Mouse (Mus musculus): ENCODE data around the gene Slc16a4. TPM values are rescaled to one million over a fixed set of nuclear protein-coding genes. Genes with fewer than 3 reads are reported as not detected.
A peak's percentile ranks its signal among the peaks of the same experiment; 100 is the strongest.
"Not testable (repeated sequence)": the region's sequence is repeated elsewhere in the genome, so short reads cannot be mapped to it uniquely, and the experiment has no call there.

Gene Slc16a4
- polyA plus RNA-seq, 1 experiment from 2014 or later, result 1.9 TPM

DNA sequence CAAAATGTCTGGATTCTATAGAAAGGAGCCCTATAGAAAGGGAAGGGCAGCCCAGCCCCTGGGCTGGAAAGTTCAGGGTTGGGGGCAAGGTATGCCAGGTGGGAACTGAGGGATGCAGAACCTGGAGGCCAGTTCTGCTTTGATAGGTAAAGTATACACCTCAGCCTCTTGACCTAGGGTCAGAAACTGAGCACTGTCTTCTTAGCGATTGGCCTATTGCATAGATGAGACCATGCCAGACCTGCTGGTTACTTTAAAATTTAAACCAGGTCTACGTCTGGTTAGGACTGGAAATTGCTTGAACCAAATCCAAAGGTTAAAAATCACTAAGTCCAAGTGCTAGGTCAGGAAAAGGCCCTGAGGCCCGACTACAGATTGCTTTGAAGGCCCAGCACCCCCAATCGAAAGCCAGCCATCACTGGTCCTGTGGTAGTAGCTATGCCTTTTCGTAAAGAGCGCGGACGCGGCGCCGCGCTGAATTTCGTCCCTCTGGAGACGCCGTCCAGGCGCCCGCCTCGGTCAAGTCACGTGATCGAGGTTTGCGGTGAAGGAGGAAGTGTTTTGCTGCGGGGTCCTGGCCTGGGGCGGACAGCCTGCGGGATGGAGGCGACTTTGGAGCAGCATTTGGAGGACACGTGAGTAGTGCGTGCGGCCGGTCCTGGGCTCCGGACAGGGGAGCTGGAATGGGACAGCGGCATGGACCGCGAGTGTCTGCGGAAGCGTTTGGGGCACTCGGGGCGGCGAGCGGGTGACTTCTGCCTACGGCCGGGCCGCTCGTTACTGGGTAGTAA, 12.4 kb upstream of the Slc16a4 start, which contains the start of gene Lamtor5:
Gene Lamtor5, plus strand, starts transcription at position 380 of the 791 bp plus-strand sequence.
- 3% methylated on average over 43 of the region's 43 CpGs for WGBS
- H3K4me2 ChIP-seq, result peak within 1 kb of the TSS; percentile 77
- H3K9ac ChIP-seq (ENCODE audit: low read depth, low read length), result peak within 1 kb of the TSS; percentile 65
- H3K27me3 ChIP-seq (replicated peaks; ENCODE audit: control insufficient read depth, insufficient read depth, low read length), result no peaks in the 10 kb centered on the region
- H3K4me3 ChIP-seq (ENCODE audit: low read depth, low read length), result peak within 1 kb of the TSS; percentile 66
- no peak within 1 kb of the TSS for H3K27ac ChIP-seq (ENCODE audit: low read depth, low read length)
- peaks cover 8% of the 10 kb centered on the region for H3K36me3 ChIP-seq (ENCODE audit: control insufficient read depth, insufficient read depth, low read length)
- H3K9me3 ChIP-seq (ENCODE audit: control insufficient read depth, low read length), result no peaks in the 10 kb centered on the region
- H3K4me1 ChIP-seq (replicated peaks; ENCODE audit: control insufficient read depth, insufficient read depth, low read length), result peaks cover 7% of the 10 kb centered on the region
- ATAC-seq (replicated peaks; ENCODE audit: low FRiP score) (peak; percentile 85), DNase-seq (ENCODE audit: low spot score) (peak; percentile 88)

DNA sequence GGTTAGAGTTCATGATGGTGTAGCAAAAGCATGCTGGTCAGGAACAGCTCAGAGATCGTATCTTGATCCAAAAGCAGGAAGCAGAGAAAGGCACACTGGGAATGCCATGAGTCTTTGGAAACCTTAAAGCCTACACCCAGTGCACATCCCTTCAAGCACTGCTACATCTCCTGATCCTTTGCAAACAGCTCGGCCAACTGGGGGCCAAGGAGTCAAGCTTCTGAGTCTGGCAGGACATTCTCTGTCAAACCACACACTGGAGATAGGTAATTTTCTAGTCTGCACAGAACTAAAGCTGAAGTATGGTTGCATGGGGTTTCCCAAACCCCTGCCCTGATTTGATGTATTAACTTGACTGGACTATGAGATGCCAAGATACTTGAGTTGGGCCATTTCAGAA, 4.9 kb upstream of the Slc16a4 start:
- 75% methylated on average over 2 of the region's 2 CpGs for WGBS
- H3K9me3 ChIP-seq (ENCODE audit: control insufficient read depth, low read length), result no peaks in the 10 kb centered on the region
- no peak overlapping the region for H3K9ac ChIP-seq (ENCODE audit: low read depth, low read length)
- DNase-seq (ENCODE audit: low spot score) (no peak), ATAC-seq (replicated peaks; ENCODE audit: low FRiP score) (no peak)
- H3K27me3 ChIP-seq (replicated peaks; ENCODE audit: control insufficient read depth, insufficient read depth, low read length), result no peaks in the 10 kb centered on the region
- H3K36me3 ChIP-seq (ENCODE audit: control insufficient read depth, insufficient read depth, low read length), result peaks cover 8% of the 10 kb centered on the region
- H3K4me2 ChIP-seq, result no peak overlapping the region
- no peaks in the 10 kb centered on the region; the same call in 1 of the 2 replicates for H3K4me1 ChIP-seq (replicated peaks; ENCODE audit: control insufficient read depth, insufficient read depth, low read length)
- no peak overlapping the region for H3K4me3 ChIP-seq (ENCODE audit: low read depth, low read length)
- no peak overlapping the region for H3K27ac ChIP-seq (ENCODE audit: low read depth, low read length)

DNA sequence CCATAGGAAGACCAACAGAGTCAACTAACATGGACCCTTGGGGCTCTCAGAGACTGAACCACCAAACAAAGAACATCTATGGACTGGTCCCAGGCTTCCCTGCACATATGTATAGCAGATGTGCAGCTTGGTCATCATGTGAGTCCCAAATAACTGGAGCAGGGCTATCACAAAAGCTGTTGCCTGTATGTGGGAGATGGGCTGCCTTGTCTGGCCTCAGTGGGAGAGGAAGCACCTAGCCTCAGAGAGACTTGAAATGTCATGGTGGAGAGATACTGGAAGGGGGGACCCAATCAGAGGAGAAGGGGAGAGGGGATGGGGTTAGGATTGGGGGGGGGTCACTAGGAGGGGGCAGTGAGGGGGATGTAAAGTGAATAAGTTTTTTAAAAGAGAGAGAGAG, 3.7 kb upstream of the Slc16a4 start:
- peaks cover 6% of the 10 kb centered on the region for H3K36me3 ChIP-seq (ENCODE audit: control insufficient read depth, insufficient read depth, low read length)

DNA sequence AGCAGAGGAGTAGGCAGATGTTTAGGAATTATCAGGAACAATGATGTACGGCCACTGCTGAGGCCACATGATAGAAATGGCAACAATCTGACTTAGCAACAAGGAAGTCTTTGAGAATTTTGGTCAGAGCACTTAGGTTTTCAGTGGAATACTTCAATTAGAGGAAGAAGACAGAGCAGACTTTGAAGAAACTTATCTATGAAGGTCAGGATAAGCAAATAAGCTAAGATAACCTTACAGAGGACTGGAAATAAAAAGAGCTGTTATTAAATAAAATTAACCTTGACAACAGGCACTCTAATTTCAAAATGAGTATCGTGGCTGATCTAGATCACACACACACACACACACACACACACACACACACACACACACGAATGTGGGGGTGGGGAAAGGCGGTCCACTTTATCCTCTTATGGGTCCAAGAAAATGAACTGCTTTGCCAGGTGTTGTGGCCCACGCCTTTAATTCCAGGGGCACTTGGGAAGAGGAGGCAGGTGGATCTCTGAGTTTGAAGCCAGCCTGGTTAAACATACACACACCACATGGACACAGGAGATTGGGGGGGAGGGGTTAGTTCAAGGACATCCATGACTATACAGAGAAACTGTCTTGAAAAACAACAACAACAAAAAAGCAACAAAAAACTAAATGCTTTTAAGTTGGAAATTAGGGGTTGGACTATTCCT, 4.8 kb downstream of the Slc16a4 start:
- Histone ChIP-seq H3K36me3 (ENCODE audit: control insufficient read depth, insufficient read depth, low read length) (no peaks in the 10 kb centered on the region), H3K9ac (ENCODE audit: low read depth, low read length) (no peak overlapping the region), H3K27ac (ENCODE audit: low read depth, low read length) (no peak overlapping the region), H3K4me2 (no peak overlapping the region), H3K9me3 (ENCODE audit: control insufficient read depth, low read length) (no peaks in the 10 kb centered on the region), H3K4me1 (replicated peaks; ENCODE audit: control insufficient read depth, insufficient read depth, low read length) (no peaks in the 10 kb centered on the region), H3K4me3 (ENCODE audit: low read depth, low read length) (no peak overlapping the region), H3K27me3 (replicated peaks; ENCODE audit: control insufficient read depth, insufficient read depth, low read length) (no peaks in the 10 kb centered on the region)
- ATAC-seq (replicated peaks; ENCODE audit: low FRiP score) (no peak; the same call in 1 of the 2 replicates), DNase-seq (ENCODE audit: low spot score) (no peak)
- 79% methylated on average over 5 of the region's 5 CpGs for WGBS

More for the DNA sequence above, 3.7 kb upstream of the Slc16a4 start:
- Histone ChIP-seq H3K9ac (ENCODE audit: low read depth, low read length) (no peak overlapping the region), H3K4me2 (no peak overlapping the region), H3K27me3 (replicated peaks; ENCODE audit: control insufficient read depth, insufficient read depth, low read length) (no peaks in the 10 kb centered on the region), H3K4me1 (replicated peaks; ENCODE audit: control insufficient read depth, insufficient read depth, low read length) (no peaks in the 10 kb centered on the region; the same call in 1 of the 2 replicates), H3K27ac (ENCODE audit: low read depth, low read length) (no peak overlapping the region), H3K4me3 (ENCODE audit: low read depth, low read length) (no peak overlapping the region), H3K9me3 (ENCODE audit: control insufficient read depth, low read length) (no peaks in the 10 kb centered on the region)
- no peak for DNase-seq (ENCODE audit: low spot score)
- ATAC-seq (replicated peaks; ENCODE audit: low FRiP score), result no peak

DNA sequence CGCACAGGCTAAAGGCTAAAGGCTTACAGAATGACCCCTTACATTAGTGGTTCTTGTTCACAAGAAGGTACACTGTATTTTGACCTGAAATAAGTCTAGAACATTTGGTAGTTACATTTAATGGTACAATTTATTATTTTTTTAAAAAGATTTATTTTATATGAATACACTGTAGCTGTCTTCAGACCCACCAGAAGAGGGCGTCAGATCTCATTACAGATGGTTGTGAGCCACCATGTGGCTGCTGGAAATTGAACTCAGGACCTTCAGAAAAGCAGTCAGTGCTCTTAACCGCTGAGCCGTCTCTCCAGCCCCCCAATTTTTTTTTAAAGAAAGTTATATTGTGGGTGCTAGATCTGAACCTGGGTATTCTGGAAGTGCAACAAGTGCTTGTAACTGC, 5.9 kb downstream of the Slc16a4 start:
- H3K4me2 ChIP-seq; H3K36me3 ChIP-seq (ENCODE audit: control insufficient read depth, insufficient read depth, low read length); H3K9ac ChIP-seq (ENCODE audit: low read depth, low read length); DNase-seq (ENCODE audit: low spot score); H3K27me3 ChIP-seq (replicated peaks; ENCODE audit: control insufficient read depth, insufficient read depth, low read length); H3K9me3 ChIP-seq (ENCODE audit: control insufficient read depth, low read length); ATAC-seq (replicated peaks; ENCODE audit: low FRiP score); H3K4me3 ChIP-seq (ENCODE audit: low read depth, low read length); H3K27ac ChIP-seq (ENCODE audit: low read depth, low read length); H3K4me1 ChIP-seq (replicated peaks; ENCODE audit: control insufficient read depth, insufficient read depth, low read length): not testable (repeated sequence)
- WGBS, result 72% methylated on average over 4 of the region's 4 CpGs

DNA sequence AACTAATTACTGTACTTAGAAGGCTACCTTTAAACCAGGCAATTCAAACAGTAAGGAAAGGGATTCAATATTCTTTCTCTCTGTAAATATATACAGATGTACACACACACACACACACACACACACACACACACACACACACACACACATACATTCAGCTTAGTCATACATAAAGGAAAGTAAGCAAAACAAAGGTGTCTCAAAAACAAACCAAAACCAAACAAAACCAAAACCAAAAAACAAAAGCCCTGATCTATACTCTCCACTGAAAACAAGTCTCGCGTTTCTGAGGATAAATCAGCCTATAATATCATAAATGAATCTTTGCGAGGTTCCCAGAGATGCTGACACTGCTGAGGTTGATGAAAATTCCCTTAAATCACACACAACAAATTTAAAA, 26.3 kb downstream of the Slc16a4 start:
- H3K27me3 ChIP-seq (replicated peaks; ENCODE audit: control insufficient read depth, insufficient read depth, low read length), result no peaks in the 10 kb centered on the region
- H3K4me1 ChIP-seq (replicated peaks; ENCODE audit: control insufficient read depth, insufficient read depth, low read length), result no peaks in the 10 kb centered on the region
- H3K9ac ChIP-seq (ENCODE audit: low read depth, low read length), result no peak overlapping the region
- no peak overlapping the region for H3K27ac ChIP-seq (ENCODE audit: low read depth, low read length)
- peaks cover 9% of the 10 kb centered on the region for H3K36me3 ChIP-seq (ENCODE audit: control insufficient read depth, insufficient read depth, low read length)
- DNase-seq (ENCODE audit: low spot score) (no peak), ATAC-seq (replicated peaks; ENCODE audit: low FRiP score) (no peak)
- 93% methylated on average over 3 of the region's 3 CpGs for WGBS
- no peak overlapping the region for H3K4me3 ChIP-seq (ENCODE audit: low read depth, low read length)
- H3K9me3 ChIP-seq (ENCODE audit: control insufficient read depth, low read length), result no peaks in the 10 kb centered on the region
- H3K4me2 ChIP-seq, result no peak overlapping the region

DNA sequence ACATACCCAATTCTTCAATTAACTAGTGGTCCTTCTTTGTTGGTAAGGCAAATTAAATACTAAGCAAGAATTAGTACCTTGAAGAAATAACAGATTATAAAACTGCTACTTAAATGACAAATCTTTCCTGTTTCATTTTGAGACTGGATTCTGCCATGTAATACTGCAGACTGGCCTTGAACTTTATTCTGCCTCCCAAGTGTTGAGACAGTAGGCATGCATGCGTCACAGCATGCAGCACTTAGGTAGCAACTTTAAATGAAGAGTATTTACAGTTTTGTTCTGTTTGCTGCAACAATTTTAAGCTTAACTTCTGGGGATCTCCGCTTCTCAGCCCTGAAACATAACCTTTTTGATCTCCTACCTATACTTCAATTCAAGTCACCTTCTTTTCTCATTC, 30.1 kb downstream of the Slc16a4 start:
- DNase-seq (ENCODE audit: low spot score), result no peak
- H3K9ac ChIP-seq (ENCODE audit: low read depth, low read length), result no peak overlapping the region
- no peak overlapping the region for H3K4me3 ChIP-seq (ENCODE audit: low read depth, low read length)
- H3K36me3 ChIP-seq (ENCODE audit: control insufficient read depth, insufficient read depth, low read length), result peaks cover 17% of the 10 kb centered on the region; the same call in 1 of the 2 replicates
- peaks cover 10% of the 10 kb centered on the region for H3K4me1 ChIP-seq (replicated peaks; ENCODE audit: control insufficient read depth, insufficient read depth, low read length)
- no peak overlapping the region for H3K4me2 ChIP-seq
- ATAC-seq (replicated peaks; ENCODE audit: low FRiP score), result no peak
- no peaks in the 10 kb centered on the region for H3K27me3 ChIP-seq (replicated peaks; ENCODE audit: control insufficient read depth, insufficient read depth, low read length)
- no peaks in the 10 kb centered on the region for H3K9me3 ChIP-seq (ENCODE audit: control insufficient read depth, low read length)
- 93% methylated on average over 2 of the region's 2 CpGs for WGBS
- no peak overlapping the region for H3K27ac ChIP-seq (ENCODE audit: low read depth, low read length)

DNA sequence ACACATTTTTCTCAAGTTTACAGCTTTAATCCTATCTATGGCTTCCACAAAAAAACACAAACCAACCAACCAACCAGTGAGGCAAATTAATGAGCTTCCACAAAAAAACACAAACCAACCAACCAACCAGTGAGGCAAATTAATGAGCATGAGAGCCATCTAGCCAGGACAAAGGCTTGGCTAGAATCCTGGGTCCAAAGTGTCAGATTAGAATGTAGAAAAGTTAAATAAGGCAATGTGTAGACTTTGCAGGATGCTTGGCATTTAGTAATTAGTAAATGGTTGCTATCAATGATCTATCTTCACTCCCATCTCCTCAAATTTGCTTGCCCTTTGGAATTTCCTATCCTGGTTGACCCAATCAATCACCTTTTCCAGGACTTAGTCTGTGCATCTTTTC, 30.7 kb downstream of the Slc16a4 start:
- Histone ChIP-seq H3K4me3 (ENCODE audit: low read depth, low read length) (no peak overlapping the region), H3K9ac (ENCODE audit: low read depth, low read length) (no peak overlapping the region), H3K27me3 (replicated peaks; ENCODE audit: control insufficient read depth, insufficient read depth, low read length) (no peaks in the 10 kb centered on the region), H3K27ac (ENCODE audit: low read depth, low read length) (no peak overlapping the region), H3K4me1 (replicated peaks; ENCODE audit: control insufficient read depth, insufficient read depth, low read length) (peaks cover 10% of the 10 kb centered on the region), H3K36me3 (ENCODE audit: control insufficient read depth, insufficient read depth, low read length) (peaks cover 17% of the 10 kb centered on the region; the same call in 1 of the 2 replicates), H3K9me3 (ENCODE audit: control insufficient read depth, low read length) (no peaks in the 10 kb centered on the region), H3K4me2 (no peak overlapping the region)
- DNase-seq (ENCODE audit: low spot score) (no peak), ATAC-seq (replicated peaks; ENCODE audit: low FRiP score) (no peak)
